Mouse (Mus musculus) heart, embryonic 10.5 days (tissue): Measurements from ENCODE around the gene Cdk14. TPM values are rescaled to one million over a fixed set of nuclear protein-coding genes. Genes with fewer than 3 reads are reported as not detected.

Experiments used
- DNase-seq: peaks from one replicate; pipeline ENCODE4 v3.0.0-alpha.2; 2017; ENCODE audit warnings: low spot score
- H3K27ac ChIP-seq: fragments of 300-500 bp; sonication (generic); 2 replicates; pipeline ENCODE4 v1.5.1; 2016; ENCODE audit warnings: mild to moderate bottlenecking
- H3K27me3 ChIP-seq: fragments of 300-500 bp; sonication (generic); 2 replicates; pipeline ENCODE4 v1.6.1; 2016; ENCODE audit warnings: mild to moderate bottlenecking; ENCODE audit not compliant: poor library complexity, insufficient read depth, severe bottlenecking
- H3K36me3 ChIP-seq: fragments of 300-500 bp; sonication (generic); 2 replicates; pipeline ENCODE4 v1.6.1; 2016; ENCODE audit warnings: mild to moderate bottlenecking, moderate library complexity
- H3K4me1 ChIP-seq: fragments of 300-500 bp; sonication (generic); 2 replicates; pipeline ENCODE4 v1.6.1; 2016; ENCODE audit warnings: mild to moderate bottlenecking
- H3K4me3 ChIP-seq: fragments of 300-500 bp; sonication (generic); 2 replicates; pipeline ENCODE4 v1.5.1; 2016; ENCODE audit warnings: mild to moderate bottlenecking, moderate library complexity
- H3K9me3 ChIP-seq: fragments of 300-500 bp; sonication (generic); 2 replicates; pipeline ENCODE4 v1.6.1; 2016; ENCODE audit warnings: mild to moderate bottlenecking, moderate library complexity
- WGBS: fragments of 180-500 bp; shearing (Covaris S2); methylation state at CpG from one replicate; pipeline ENCODE4 v1.1.7; 2016; 5-methylcytosine and 5-hydroxymethylcytosine counted together
- polyA plus RNA-seq: library from polyadenylated mRNA; unstranded; fragments of >200 nt; fragmentation: Nextera tagmentation; extraction: Ambion mirVana; gene quantifications from 2 replicates; pipeline ENCODE4 v1.2.1, GENCODE M21; 2016

Cdk14 gene
- 15.8 and 17.7 TPM in 2 replicates for polyA plus RNA-seq

GRCm38 (mm10) chr5:5419992-5420455 lies at the start of gene Cdk14:
TSS of gene Cdk14 (minus strand) at chr5:5420312.
- 0 out of 2 replicates have a peak, but pooled peaks cover 3% of the 10 kb centered on the region for H3K4me1 ChIP-seq
- H3K36me3 ChIP-seq: no peaks in the 10 kb centered on the region
- H3K27me3 ChIP-seq: no peaks in the 10 kb centered on the region
- 82% methylated on average over 9 of the region's 9 CpGs for WGBS
- no peaks in the 10 kb centered on the region for H3K9me3 ChIP-seq
- no peak within 1 kb of the TSS for H3K27ac ChIP-seq
- DNase-seq: no peak
- no peak within 1 kb of the TSS for H3K4me3 ChIP-seq

GRCm38 (mm10) chr5:5465256-5465655 lies 45.1 kb upstream of the Cdk14 start:
- no peak overlapping the region for H3K27ac ChIP-seq
- no peaks in the 10 kb centered on the region for H3K27me3 ChIP-seq
- no peaks in the 10 kb centered on the region for H3K9me3 ChIP-seq
- no peaks in the 10 kb centered on the region for H3K36me3 ChIP-seq
- no peak for DNase-seq
- no peak overlapping the region for H3K4me3 ChIP-seq
- WGBS: 50% methylated on average over 1 of the region's 1 CpGs
- no peaks in the 10 kb centered on the region for H3K4me1 ChIP-seq

GRCm38 (mm10) chr5:5431746-5432438 lies 11.8 kb upstream of the Cdk14 start:
- Histone ChIP-seq H3K4me3 (no peak overlapping the region), H3K9me3 (no peaks in the 10 kb centered on the region), H3K27ac (no peak overlapping the region), H3K36me3 (no peaks in the 10 kb centered on the region), H3K27me3 (no peaks in the 10 kb centered on the region), H3K4me1 (no peaks in the 10 kb centered on the region)
- no peak for DNase-seq
- WGBS: 70% methylated on average over 5 of the region's 5 CpGs

- 60% methylated on average over 6 of the region's 6 CpGs for WGBS
- Histone ChIP-seq H3K36me3 (no peaks in the 10 kb centered on the region), H3K27me3 (no peaks in the 10 kb centered on the region), H3K27ac (no peak overlapping the region), H3K9me3 (no peaks in the 10 kb centered on the region), H3K4me1 (0 out of 2 replicates have a peak, but pooled peaks cover 3% of the 10 kb centered on the region), H3K4me3 (no peak overlapping the region)
- no peak for DNase-seq
Measured at GRCm38 (mm10) chr5:5423723-5424171, 3.6 kb upstream of the Cdk14 start.

GRCm38 (mm10) chr5:5423081-5423480 lies 3.0 kb upstream of the Cdk14 start:
- WGBS: 94% methylated on average over 4 of the region's 4 CpGs

GRCm38 (mm10) chr5:5421439-5421838 lies 1.3 kb upstream of the Cdk14 start:
- Histone ChIP-seq H3K9me3 (no peaks in the 10 kb centered on the region), H3K27ac (no peak overlapping the region), H3K27me3 (no peaks in the 10 kb centered on the region), H3K4me3 (no peak overlapping the region), H3K36me3 (no peaks in the 10 kb centered on the region), H3K4me1 (0 out of 2 replicates have a peak, but pooled peaks cover 3% of the 10 kb centered on the region)
- WGBS: 85% methylated on average over 2 of the region's 2 CpGs
- DNase-seq: no peak

More at GRCm38 (mm10) chr5:5423081-5423480, 3.0 kb upstream of the Cdk14 start:
- 0 out of 2 replicates have a peak, but pooled peaks cover 3% of the 10 kb centered on the region for H3K4me1 ChIP-seq
- no peak overlapping the region for H3K4me3 ChIP-seq
- no peaks in the 10 kb centered on the region for H3K36me3 ChIP-seq
- H3K9me3 ChIP-seq: no peaks in the 10 kb centered on the region
- DNase-seq: no peak
- H3K27me3 ChIP-seq: no peaks in the 10 kb centered on the region
- H3K27ac ChIP-seq: no peak overlapping the region

- H3K9me3 ChIP-seq: no peaks in the 10 kb centered on the region
- H3K27ac ChIP-seq: no peak overlapping the region
- no peaks in the 10 kb centered on the region for H3K27me3 ChIP-seq
- 68% methylated on average over 1 of the region's 1 CpGs for WGBS
- H3K36me3 ChIP-seq: no peaks in the 10 kb centered on the region
- H3K4me3 ChIP-seq: no peak overlapping the region
- H3K4me1 ChIP-seq: 0 out of 2 replicates have a peak, but pooled peaks cover 3% of the 10 kb centered on the region
- DNase-seq: no peak
Measured at GRCm38 (mm10) chr5:5419253-5419652, 859 bp downstream of the Cdk14 start.

GRCm38 (mm10) chr5:5414835-5415234 lies 5.3 kb downstream of the Cdk14 start:
- Histone ChIP-seq H3K4me1 (no peaks in the 10 kb centered on the region), H3K27me3 (no peaks in the 10 kb centered on the region), H3K36me3 (no peaks in the 10 kb centered on the region), H3K4me3 (no peak overlapping the region), H3K27ac (no peak overlapping the region), H3K9me3 (no peaks in the 10 kb centered on the region)
- no peak for DNase-seq
- 78% methylated on average over 3 of the region's 3 CpGs for WGBS

GRCm38 (mm10) chr5:5411886-5412285 lies 8.2 kb downstream of the Cdk14 start:
- 88% methylated on average over 2 of the region's 2 CpGs for WGBS
- Histone ChIP-seq H3K27me3 (no peaks in the 10 kb centered on the region), H3K27ac (no peak overlapping the region), H3K4me3 (no peak overlapping the region), H3K9me3 (no peaks in the 10 kb centered on the region), H3K4me1 (no peaks in the 10 kb centered on the region), H3K36me3 (no peaks in the 10 kb centered on the region)
- no peak for DNase-seq

- Histone ChIP-seq H3K9me3 (no peaks in the 10 kb centered on the region), H3K36me3 (no peaks in the 10 kb centered on the region), H3K27me3 (no peaks in the 10 kb centered on the region), H3K27ac (no peak overlapping the region), H3K4me3 (no peak overlapping the region), H3K4me1 (no peaks in the 10 kb centered on the region)
- DNase-seq: no peak
- 76% methylated on average over 4 of the region's 4 CpGs for WGBS
Measured at GRCm38 (mm10) chr5:5401986-5402385, 18.1 kb downstream of the Cdk14 start.

- Histone ChIP-seq H3K4me1 (no peaks in the 10 kb centered on the region), H3K4me3 (no peak overlapping the region), H3K36me3 (no peaks in the 10 kb centered on the region), H3K27me3 (no peaks in the 10 kb centered on the region), H3K9me3 (no peaks in the 10 kb centered on the region), H3K27ac (no peak overlapping the region)
- no peak for DNase-seq
- 60% methylated on average over 3 of the region's 3 CpGs for WGBS
Measured at GRCm38 (mm10) chr5:5392786-5393185, 27.3 kb downstream of the Cdk14 start.

GRCm38 (mm10) chr5:5380731-5381718 lies 39.1 kb downstream of the Cdk14 start:
- no peak for DNase-seq
- Histone ChIP-seq H3K4me1 (peaks cover 10% of the 10 kb centered on the region), H3K27me3 (no peaks in the 10 kb centered on the region), H3K36me3 (no peaks in the 10 kb centered on the region), H3K27ac (peak overlapping the region; percentile 98), H3K4me3 (peak overlapping the region; percentile 82), H3K9me3 (no peaks in the 10 kb centered on the region)
- 3% methylated on average over 23 of the region's 23 CpGs for WGBS
